Mouse (Mus musculus) liver, embryonic 14.5 days (tissue): ENCODE data around the gene Larp1.

Experiments
- CTCF ChIP-seq: IDR thresholded peaks from 2 replicates; pipeline ENCODE4 v1.5.1; 2016; ENCODE audit warnings: antibody characterized with exemption, low read depth, control low read depth
- EP300 ChIP-seq: IDR thresholded peaks from 2 replicates; pipeline ENCODE4 v1.6.1; 2016; ENCODE audit warnings: antibody characterized with exemption, low read depth

DNA sequence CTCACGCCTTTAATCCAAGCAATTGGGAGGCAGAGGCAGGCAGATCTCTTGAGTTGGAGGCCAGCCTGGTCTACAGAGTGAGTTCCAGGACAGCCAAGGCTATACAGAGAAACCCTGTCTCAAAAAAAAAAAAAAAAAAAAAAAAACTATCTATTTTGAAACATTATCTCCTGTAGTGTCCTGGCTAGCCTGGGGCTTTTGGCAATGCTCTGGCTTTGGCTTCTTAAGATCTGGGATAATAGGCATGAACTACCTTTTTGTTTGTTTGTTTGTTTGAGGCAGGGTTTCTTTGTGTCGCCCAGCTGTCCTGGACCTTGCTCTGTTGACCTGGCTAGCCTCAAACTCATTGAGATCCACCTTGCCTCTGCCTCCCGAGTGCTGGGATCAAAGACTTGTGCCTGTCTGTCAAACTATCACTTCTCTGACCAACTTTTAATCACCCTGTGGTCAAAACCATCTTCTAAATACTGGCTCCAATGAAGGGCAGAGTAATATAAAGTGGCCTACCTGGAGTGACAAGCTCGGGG lies 92.4 kb downstream of the Larp1 start:
- TF ChIP-seq CTCF (no peak), EP300 (no peak)
